ENCODE assay signal across 15 mouse cellular contexts in the genomic region with DNA sequence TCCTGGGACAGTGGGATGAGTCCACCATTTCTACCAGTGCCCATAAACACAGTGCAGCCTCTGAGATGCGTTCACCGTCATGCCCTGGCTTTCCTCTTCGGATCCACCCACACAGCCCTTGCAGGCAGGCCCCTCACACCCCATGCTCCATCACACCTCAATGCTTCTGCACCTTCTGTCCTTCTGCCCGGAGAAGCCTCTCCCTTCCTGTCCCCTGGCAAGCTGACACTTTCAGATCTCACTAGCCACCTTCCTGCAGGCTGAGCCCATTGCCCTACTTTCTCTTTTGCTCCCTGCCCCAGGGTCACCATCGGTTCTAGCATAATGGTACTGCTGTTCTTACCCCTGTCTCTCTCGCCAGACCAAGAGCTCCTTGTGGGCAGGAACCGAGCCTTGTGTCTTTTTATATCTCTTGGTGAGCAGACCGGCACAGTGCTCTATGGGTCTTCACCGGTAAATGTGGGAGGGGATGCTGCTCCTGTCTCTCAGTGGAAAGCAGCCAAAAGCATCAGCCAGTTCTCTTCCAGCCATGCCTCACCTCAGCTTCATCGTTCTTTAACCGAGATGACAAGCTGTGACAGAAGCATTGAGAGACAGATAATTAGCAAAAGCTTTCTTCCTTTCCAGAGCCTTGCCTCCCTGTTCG. TPM values are rescaled to one million over a fixed set of nuclear protein-coding genes. Genes with fewer than 3 reads are reported as not detected.
DNase-seq lines count a peak whose midpoint lies in the region; ATAC-seq and TF ChIP-seq lines count a peak whose summit lies in the region.
"Had no signal": no experiment of that assay in that cellular context is flagged by ENCODE, and none has a peak within 500 bp of the region (broad histone marks: within the 10 kb centered on the region; RNA-seq: fewer than 3 reads in every experiment).

No protein-coding gene starts in this region.

- no peak overlapping the region for H3K4me2 ChIP-seq in intestine, postnatal 0 days (replicated peaks; ENCODE audit: low read depth)
- H3K4me2 ChIP-seq: embryonic facial prominence, embryonic 13.5 days; lung, embryonic 14.5 days had no signal

- DNase-seq in frontal cortex, postnatal 10 days (ENCODE audit: low spot score in 2 of 2), result no peak
- peak; percentile 34 for DNase-seq in left cerebral cortex, postnatal 4 days
- DNase-seq in left cerebral cortex, adult 11 months (ENCODE audit: low spot score), result no peak
- peak; percentile 85 to 89 for DNase-seq in cerebellum, postnatal 14 days
- peak; percentile 50 for DNase-seq in retina, postnatal 1 day
- DNase-seq in gastrocnemius, adult 8-10 months (ENCODE audit: low spot score in 2 of 2), result no peak
- DNase-seq: adrenal gland, postnatal 10 days; heart, adult 2 months; kidney, adult 18-20 months; lung, embryonic 14.5 days had no signal

- no peak overlapping the region for H3K27ac ChIP-seq in intestine, postnatal 0 days (ENCODE audit: low read depth, low read length)
- H3K27ac ChIP-seq: embryonic facial prominence, embryonic 13.5 days; heart, adult 2 months; layer of hippocampus, adult 2 months had no signal

- no peak for TF ChIP-seq CTCF in intestine, postnatal 0 days (IDR thresholded peaks at IDR 0.05; ENCODE audit: low read depth)

- H3K9me3 ChIP-seq in intestine, postnatal 0 days (ENCODE audit: control insufficient read depth), result no peaks in the 10 kb centered on the region
- H3K9me3 ChIP-seq: embryonic facial prominence, embryonic 13.5 days had no signal

- no peaks in the 10 kb centered on the region for H3K4me1 ChIP-seq in intestine, postnatal 0 days (replicated peaks; ENCODE audit: control insufficient read depth, insufficient read depth, low read length)
- H3K4me1 ChIP-seq: embryonic facial prominence, embryonic 13.5 days had no signal

- WGBS in intestine, postnatal 0 days, result 74% methylated on average over 12 of the region's 12 CpGs

- no peaks in the 10 kb centered on the region for H3K27me3 ChIP-seq in intestine, postnatal 0 days (replicated peaks; ENCODE audit: control insufficient read depth, insufficient read depth, low read length)
- H3K27me3 ChIP-seq: embryonic facial prominence, embryonic 13.5 days had no signal

- ATAC-seq in frontal cortex, adult (ENCODE audit: low TSS enrichment), result peak; percentile 44; the same call in 1 of the 2 replicates
- no peak for ATAC-seq in intestine, postnatal 0 days

- no peak overlapping the region for H3K9ac ChIP-seq in intestine, postnatal 0 days (ENCODE audit: low read depth, low read length)
- H3K9ac ChIP-seq: embryonic facial prominence, embryonic 13.5 days; lung, embryonic 14.5 days had no signal

- H3K4me3 ChIP-seq in intestine, postnatal 0 days (ENCODE audit: low read depth, low read length), result no peak overlapping the region
- H3K4me3 ChIP-seq: embryonic facial prominence, embryonic 13.5 days; heart, adult 2 months; layer of hippocampus, adult 2 months; myocyte had no signal

- intact Hi-C loops in left cerebral cortex, postnatal 4 days (cut with DNase I), result no loop called here

- no peaks in the 10 kb centered on the region for H3K36me3 ChIP-seq in intestine, postnatal 0 days (ENCODE audit: control insufficient read depth, insufficient read depth)
- H3K36me3 ChIP-seq: embryonic facial prominence, embryonic 13.5 days had no signal

RNA-seq across cellular contexts. Expression of gene Sc5d, which starts 34.5 kb away (rescaled TPM):
- 10 to 100 TPM; 64.0 to 65.0 TPM for total RNA-seq in left cerebral cortex, postnatal 4 days (2021)
- polyA plus RNA-seq in intestine, postnatal 0 days (2015; fragmentation: Nextera tagmentation; extraction: Ambion mirVana), result 79.8 and 87.7 TPM in 2 replicates
- 10 to 100 TPM; 21.0 to 25.9 (median 23.6) TPM for total RNA-seq in gastrocnemius, adult 8-10 months (2022)

Comparison
In these comparisons a context has a peak if more than half of its experiments do, and no peak if none do; other contexts are left out.
1. DNase-seq: peak in left cerebral cortex, postnatal 4 days (single experiment), cerebellum, postnatal 14 days (2 of 2) and retina, postnatal 1 day (single experiment); none in frontal cortex, postnatal 10 days (0 of 2), left cerebral cortex, adult 11 months (single experiment) and gastrocnemius, adult 8-10 months (0 of 2).